Mouse (Mus musculus): ENCODE data around the gene Irf3. TPM values are rescaled to one million over a fixed set of nuclear protein-coding genes. Genes with fewer than 3 reads are reported as not detected.

Gene Irf3
- polyA plus RNA-seq, 1 experiment from 2014 or later, result 89.5 TPM

DNA sequence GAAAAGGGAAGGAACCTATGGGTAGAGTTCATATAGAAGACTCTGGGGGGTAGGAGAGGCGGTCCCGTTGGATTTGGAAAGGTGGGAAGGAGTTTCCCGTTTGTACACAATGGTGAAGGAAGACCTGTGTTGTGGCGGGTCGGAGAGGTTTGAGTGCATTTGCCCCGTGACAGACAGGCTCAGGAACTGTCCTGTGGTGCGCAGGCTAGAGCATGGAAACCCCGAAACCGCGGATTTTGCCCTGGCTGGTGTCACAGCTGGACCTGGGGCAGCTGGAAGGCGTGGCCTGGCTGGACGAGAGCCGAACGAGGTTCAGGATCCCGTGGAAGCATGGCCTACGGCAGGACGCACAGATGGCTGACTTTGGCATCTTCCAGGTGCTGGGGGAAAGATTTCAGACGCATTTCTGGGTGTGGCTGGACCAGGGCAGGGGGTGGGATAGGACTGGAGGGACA, 1.1 kb downstream of the Irf3 start, which contains the start of gene Bcl2l12:
TSS of gene Bcl2l12 (minus strand) at position 212 of the 455 bp plus-strand sequence.
- Histone ChIP-seq H3K4me3 (replicated peaks) (peak within 1 kb of the TSS; percentile 83), H3K4me2 (peak within 1 kb of the TSS; percentile 83), H3K27ac (peak within 1 kb of the TSS; percentile 92), H3K4me1 (peaks cover 20% of the 10 kb centered on the region), H3K9ac (peak within 1 kb of the TSS; percentile 70), H3K27me3 (replicated peaks) (no peaks in the 10 kb centered on the region), H3K36me3 (peaks cover 38% of the 10 kb centered on the region), H3K9me3 (no peaks in the 10 kb centered on the region)
- WGBS, result 0% methylated on average over 18 of the region's 18 CpGs
- no peak for ATAC-seq (ENCODE audit: insufficient read depth, low FRiP score, low read depth)

DNA sequence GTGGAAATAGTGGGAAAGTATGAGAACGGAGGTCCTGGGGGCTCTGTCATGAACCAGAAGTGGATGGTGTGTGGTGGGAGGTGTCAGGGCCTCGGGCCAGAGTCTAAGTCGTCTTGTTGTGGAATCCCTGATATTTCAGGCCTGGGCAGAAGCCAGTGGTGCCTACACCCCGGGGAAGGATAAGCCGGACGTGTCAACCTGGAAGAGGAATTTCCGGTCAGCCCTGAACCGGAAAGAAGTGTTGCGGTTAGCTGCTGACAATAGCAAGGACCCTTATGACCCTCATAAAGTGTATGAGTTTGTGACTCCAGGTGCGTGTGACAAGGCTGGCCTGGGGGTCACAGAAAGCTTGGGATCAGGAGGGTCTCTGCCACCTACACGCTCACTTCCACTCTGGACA, 2.3 kb downstream of the Irf3 start:
- WGBS, result 64% methylated on average over 11 of the region's 11 CpGs
- Histone ChIP-seq H3K4me1 (peaks cover 20% of the 10 kb centered on the region), H3K4me3 (replicated peaks) (no peak overlapping the region), H3K4me2 (0 out of 2 replicates have a peak overlapping the region, but pooled peaks have one; percentile 83), H3K9me3 (no peaks in the 10 kb centered on the region), H3K27me3 (replicated peaks) (no peaks in the 10 kb centered on the region), H3K9ac (no peak overlapping the region), H3K36me3 (peaks cover 47% of the 10 kb centered on the region), H3K27ac (no peak overlapping the region)
- no peak for ATAC-seq (ENCODE audit: insufficient read depth, low FRiP score, low read depth)

DNA sequence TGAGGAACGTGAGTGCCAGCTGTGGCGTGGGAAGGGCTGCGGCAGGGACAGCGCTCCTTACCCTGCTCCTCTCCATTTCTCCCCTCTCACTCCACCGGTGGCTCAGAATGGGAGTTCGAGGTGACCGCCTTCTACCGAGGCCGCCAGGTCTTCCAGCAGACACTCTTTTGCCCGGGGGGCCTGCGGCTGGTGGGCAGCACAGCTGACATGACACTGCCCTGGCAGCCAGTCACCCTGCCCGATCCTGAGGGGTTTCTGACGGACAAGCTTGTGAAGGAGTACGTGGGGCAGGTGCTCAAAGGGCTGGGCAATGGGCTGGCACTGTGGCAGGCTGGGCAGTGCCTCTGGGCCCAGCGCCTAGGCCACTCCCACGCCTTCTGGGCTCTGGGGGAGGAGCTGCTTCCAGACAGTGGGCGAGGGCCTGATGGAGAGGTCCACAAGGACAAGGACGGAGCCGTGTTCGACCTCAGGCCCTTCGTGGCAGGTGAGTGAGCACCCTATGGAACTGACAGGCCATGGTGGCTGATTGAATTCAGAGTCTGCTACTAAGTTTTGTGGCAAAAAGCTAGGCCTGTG, 3.2 kb downstream of the Irf3 start:
- Histone ChIP-seq H3K4me2 (no peak overlapping the region), H3K27me3 (replicated peaks) (no peaks in the 10 kb centered on the region), H3K9me3 (no peaks in the 10 kb centered on the region), H3K27ac (no peak overlapping the region), H3K36me3 (peaks cover 44% of the 10 kb centered on the region), H3K9ac (no peak overlapping the region), H3K4me1 (peaks cover 20% of the 10 kb centered on the region), H3K4me3 (replicated peaks) (no peak overlapping the region)
- whole genome bisulfite sequencing, result 83% methylated on average over 21 of the region's 21 CpGs
- no peak for ATAC-seq (ENCODE audit: insufficient read depth, low FRiP score, low read depth)

DNA sequence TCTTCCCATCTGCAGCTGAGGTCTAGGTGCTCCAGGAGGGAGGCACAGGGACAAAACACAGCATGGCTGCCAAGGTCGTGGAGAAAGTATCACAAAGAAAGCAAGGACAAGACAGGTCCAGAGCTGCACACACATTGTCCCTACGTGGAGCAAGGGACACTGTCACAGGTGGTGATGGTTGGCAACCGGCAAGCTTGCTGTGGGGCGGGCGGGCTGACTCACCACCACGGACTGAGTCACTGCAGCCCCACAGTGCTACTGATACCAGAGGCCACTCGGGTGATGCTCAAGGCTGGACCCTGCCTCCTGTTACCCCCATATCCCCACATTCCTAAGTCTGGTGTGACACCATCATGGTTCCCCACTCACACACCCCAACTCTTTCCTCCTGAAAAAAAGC, 5.0 kb downstream of the Irf3 start:
- no peaks in the 10 kb centered on the region for H3K27me3 ChIP-seq (replicated peaks)
- no peak for ATAC-seq (ENCODE audit: insufficient read depth, low FRiP score, low read depth)
- H3K9ac ChIP-seq, result no peak overlapping the region
- no peak overlapping the region for H3K4me2 ChIP-seq
- peaks cover 9% of the 10 kb centered on the region; the same call in 1 of the 2 replicates for H3K4me1 ChIP-seq
- 78% methylated on average over 7 of the region's 7 CpGs for WGBS
- H3K4me3 ChIP-seq (replicated peaks), result no peak overlapping the region
- no peaks in the 10 kb centered on the region for H3K9me3 ChIP-seq
- no peak overlapping the region for H3K27ac ChIP-seq
- H3K36me3 ChIP-seq, result peaks cover 63% of the 10 kb centered on the region

DNA sequence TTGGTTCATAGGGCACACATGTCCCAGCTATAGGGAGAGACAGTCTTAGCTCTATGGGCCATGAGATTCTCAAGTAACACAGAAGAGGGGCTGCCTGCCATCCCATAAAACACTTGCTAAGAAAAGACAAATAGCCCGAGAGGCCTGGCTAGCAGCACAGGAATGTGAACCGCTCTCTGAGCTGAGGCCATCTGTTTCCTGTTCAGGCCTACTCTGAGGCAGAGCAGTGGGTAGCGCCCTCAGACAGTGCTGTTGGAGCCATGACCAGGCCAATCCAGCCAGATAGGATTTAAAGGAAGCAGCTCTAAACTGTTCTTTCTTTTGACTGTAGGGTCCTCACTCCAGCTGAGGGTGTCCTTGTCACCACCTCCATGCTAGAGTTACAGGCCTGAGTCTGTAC, 7.1 kb downstream of the Irf3 start:
- H3K9me3 ChIP-seq, result no peaks in the 10 kb centered on the region
- WGBS, result 62% methylated on average over 3 of the region's 3 CpGs

DNA sequence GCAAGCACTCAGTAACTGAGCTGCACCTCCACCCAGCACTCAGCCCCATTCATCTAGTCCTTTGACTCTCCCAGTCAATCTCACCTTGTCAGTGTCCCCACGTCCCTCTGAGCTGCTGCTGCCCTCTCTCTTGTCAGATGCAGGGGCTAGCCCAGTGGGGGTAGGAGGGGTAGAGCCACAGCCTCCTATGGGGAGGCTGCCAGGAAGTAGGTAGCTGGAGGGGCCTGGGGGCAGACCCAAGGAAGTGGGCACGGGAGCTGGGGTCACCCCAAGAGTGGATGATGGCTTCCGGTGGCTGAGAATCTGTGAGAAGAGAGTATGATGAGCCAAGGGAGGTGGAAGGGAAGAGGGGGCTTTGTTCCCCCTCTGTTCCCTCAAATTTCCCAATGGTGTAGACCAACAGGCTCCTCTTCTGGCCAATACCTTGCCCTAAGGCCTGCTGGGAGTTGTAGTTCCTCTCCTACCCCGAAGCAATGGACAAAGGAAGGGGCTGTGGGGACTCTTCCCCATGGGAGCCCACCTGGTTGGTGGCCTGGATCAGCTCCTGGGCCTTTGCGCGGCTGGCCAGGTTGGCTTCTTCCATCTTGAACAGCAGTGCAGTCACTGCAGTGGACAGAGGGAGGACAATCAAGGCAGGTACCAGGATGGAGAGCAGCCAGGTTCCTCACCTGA, 8.0 kb downstream of the Irf3 start:
- Histone ChIP-seq H3K9me3 (no peaks in the 10 kb centered on the region), H3K4me2 (no peak overlapping the region)

More for the DNA sequence above, 7.1 kb downstream of the Irf3 start:
- Histone ChIP-seq H3K4me1 (peaks cover 5% of the 10 kb centered on the region; the same call in 1 of the 2 replicates), H3K27ac (no peak overlapping the region), H3K4me2 (no peak overlapping the region), H3K4me3 (replicated peaks) (no peak overlapping the region), H3K27me3 (replicated peaks) (no peaks in the 10 kb centered on the region), H3K36me3 (peaks cover 83% of the 10 kb centered on the region), H3K9ac (no peak overlapping the region)
- ATAC-seq (ENCODE audit: insufficient read depth, low FRiP score, low read depth), result no peak

DNA sequence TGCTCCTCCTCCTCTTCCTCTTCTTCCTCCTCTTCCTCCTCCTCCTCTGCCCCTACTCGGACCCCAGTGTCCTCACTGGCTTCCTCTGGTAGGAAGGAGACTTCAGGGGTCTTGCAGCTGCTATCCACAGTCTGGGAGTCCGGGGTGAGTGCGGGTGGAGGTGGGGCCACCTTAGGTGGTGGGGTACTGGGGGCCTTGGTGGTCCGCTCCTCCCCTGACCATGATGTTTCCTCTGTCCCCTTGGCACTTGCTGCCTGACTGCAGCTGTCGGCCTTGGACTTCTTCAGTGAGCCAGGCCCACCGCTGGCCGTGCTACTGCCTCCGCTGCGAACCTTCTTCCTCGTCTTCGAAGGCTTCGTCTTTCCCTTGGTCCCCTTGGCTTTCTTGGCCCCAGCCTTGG, 9.1 kb downstream of the Irf3 start:
- no peak overlapping the region for H3K9ac ChIP-seq
- WGBS, result 92% methylated on average over 12 of the region's 12 CpGs

More for the DNA sequence above, 8.0 kb downstream of the Irf3 start:
- 0 out of 2 replicates have a peak, but pooled peaks cover 4% of the 10 kb centered on the region for H3K4me1 ChIP-seq
- H3K4me3 ChIP-seq (replicated peaks), result no peak overlapping the region
- no peak overlapping the region for H3K9ac ChIP-seq
- no peak overlapping the region for H3K27ac ChIP-seq
- WGBS, result 85% methylated on average over 6 of the region's 6 CpGs
- no peak for ATAC-seq (ENCODE audit: insufficient read depth, low FRiP score, low read depth)
- no peaks in the 10 kb centered on the region for H3K27me3 ChIP-seq (replicated peaks)
- H3K36me3 ChIP-seq, result peaks cover 84% of the 10 kb centered on the region

DNA sequence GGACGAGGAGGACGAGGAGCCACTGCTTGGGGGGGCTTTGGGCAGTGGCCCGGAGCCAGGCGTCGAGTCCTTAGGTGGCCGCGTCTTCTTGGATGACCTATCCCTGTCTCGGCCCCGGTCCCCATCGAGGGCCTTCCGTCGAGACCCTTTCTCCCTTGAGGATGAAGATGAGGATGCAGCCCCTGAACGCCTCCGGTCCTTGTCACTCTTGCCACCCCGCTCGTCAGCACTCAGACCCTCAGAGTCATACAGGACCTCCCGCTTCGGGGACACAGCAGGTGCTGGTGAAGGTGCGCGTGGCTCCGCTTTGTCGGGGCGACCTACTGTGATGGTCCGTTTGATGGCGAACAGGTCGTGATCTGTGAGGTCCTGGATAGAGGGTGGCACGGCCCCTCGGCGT, 9.7 kb downstream of the Irf3 start:
- H3K4me3 ChIP-seq (replicated peaks), result no peak overlapping the region
- ATAC-seq (ENCODE audit: insufficient read depth, low FRiP score, low read depth), result no peak
- no peaks in the 10 kb centered on the region for H3K27me3 ChIP-seq (replicated peaks)
- no peak overlapping the region for H3K9ac ChIP-seq
- WGBS, result 94% methylated on average over 29 of the region's 29 CpGs
- no peaks in the 10 kb centered on the region for H3K4me1 ChIP-seq
- H3K4me2 ChIP-seq, result no peak overlapping the region
- H3K9me3 ChIP-seq, result no peaks in the 10 kb centered on the region
- H3K36me3 ChIP-seq, result peaks cover 81% of the 10 kb centered on the region
- no peak overlapping the region for H3K27ac ChIP-seq

More for the DNA sequence above, 9.1 kb downstream of the Irf3 start:
- H3K36me3 ChIP-seq, result peaks cover 81% of the 10 kb centered on the region
- no peaks in the 10 kb centered on the region for H3K27me3 ChIP-seq (replicated peaks)
- no peak overlapping the region for H3K4me3 ChIP-seq (replicated peaks)
- no peak overlapping the region for H3K27ac ChIP-seq
- H3K9me3 ChIP-seq, result no peaks in the 10 kb centered on the region
- H3K4me2 ChIP-seq, result no peak overlapping the region
- H3K4me1 ChIP-seq, result no peaks in the 10 kb centered on the region
- ATAC-seq (ENCODE audit: insufficient read depth, low FRiP score, low read depth), result no peak

DNA sequence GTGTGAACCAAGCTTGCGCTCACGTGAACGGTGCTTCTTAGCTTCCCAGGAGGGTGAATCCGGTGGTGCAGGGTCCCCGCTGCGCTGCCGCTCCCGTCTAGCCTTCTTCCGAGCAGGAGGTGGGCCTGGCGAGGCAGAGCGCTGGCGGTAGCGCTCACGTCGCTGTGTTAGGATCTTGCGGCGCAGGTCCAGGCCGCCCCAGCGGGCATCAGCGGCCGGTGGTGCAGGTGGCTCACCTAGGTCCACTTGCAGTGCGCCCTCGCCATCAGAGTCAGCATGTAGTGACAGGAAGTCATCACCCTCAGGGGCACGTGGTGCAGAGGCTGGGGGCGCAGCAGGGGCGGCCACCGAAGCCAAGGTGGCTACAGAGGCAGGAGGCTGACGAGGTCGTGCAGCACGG, 10.4 kb downstream of the Irf3 start:
- H3K9me3 ChIP-seq, result no peaks in the 10 kb centered on the region
- no peaks in the 10 kb centered on the region for H3K4me1 ChIP-seq
- WGBS, result 94% methylated on average over 30 of the region's 30 CpGs
- no peak overlapping the region for H3K27ac ChIP-seq
- no peaks in the 10 kb centered on the region for H3K27me3 ChIP-seq (replicated peaks)
- H3K9ac ChIP-seq, result no peak overlapping the region
- H3K36me3 ChIP-seq, result peaks cover 86% of the 10 kb centered on the region
- no peak overlapping the region for H3K4me3 ChIP-seq (replicated peaks)
- no peak overlapping the region for H3K4me2 ChIP-seq
- no peak for ATAC-seq (ENCODE audit: insufficient read depth, low FRiP score, low read depth)

DNA sequence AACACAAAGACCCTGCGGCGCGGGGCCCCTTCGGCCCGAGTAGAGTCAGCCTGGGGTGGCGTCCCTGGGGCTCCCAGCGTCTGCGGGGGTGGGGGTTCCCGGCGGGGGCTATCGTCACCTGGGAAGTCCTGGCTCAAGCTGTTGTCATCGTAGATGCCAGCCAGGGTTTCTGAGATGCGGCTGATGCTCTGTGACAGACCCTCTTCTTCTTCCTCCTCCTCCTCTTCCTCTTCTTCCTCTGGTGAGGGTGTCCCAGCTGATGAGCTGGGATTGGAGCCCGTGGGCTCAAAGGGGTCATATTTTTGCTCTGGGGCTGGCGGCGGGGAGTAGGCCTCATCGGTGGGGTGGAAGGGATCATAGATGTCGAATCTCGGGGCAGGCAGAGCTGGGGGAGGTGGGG, 11.0 kb downstream of the Irf3 start:
- Histone ChIP-seq H3K9me3 (no peaks in the 10 kb centered on the region), H3K36me3 (peaks cover 88% of the 10 kb centered on the region), H3K27ac (no peak overlapping the region), H3K27me3 (replicated peaks) (no peaks in the 10 kb centered on the region), H3K9ac (no peak overlapping the region), H3K4me2 (no peak overlapping the region), H3K4me3 (replicated peaks) (no peak overlapping the region), H3K4me1 (0 out of 2 replicates have a peak, but pooled peaks cover 3% of the 10 kb centered on the region)
- no peak for ATAC-seq (ENCODE audit: insufficient read depth, low FRiP score, low read depth)
- WGBS, result 93% methylated on average over 19 of the region's 19 CpGs

DNA sequence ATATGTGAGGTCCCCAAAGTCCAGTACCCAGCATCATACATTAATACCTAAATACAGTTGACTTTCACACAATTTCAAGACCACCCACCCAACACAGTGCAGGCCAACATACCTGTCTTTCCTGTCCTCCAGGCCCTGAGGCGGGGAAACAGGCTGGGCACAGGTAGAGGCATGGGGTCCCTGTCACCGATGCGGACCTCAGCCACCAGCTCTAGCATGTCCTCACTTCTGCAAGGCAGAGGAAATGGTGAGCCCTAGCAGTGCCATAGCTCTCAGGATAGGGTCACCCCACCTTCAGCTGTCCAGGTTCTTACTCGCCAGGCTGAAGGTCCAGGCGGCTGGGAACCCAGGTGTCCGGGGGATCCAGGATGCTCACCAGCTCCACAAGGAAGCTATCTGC, 14.6 kb downstream of the Irf3 start:
- no peak overlapping the region for H3K4me3 ChIP-seq (replicated peaks)
- H3K4me2 ChIP-seq, result no peak overlapping the region
- WGBS, result 96% methylated on average over 6 of the region's 6 CpGs
- ATAC-seq (ENCODE audit: insufficient read depth, low FRiP score, low read depth), result no peak
- no peak overlapping the region for H3K9ac ChIP-seq
- no peaks in the 10 kb centered on the region for H3K27me3 ChIP-seq (replicated peaks)
- no peaks in the 10 kb centered on the region for H3K9me3 ChIP-seq
- no peak overlapping the region for H3K27ac ChIP-seq
- peaks cover 60% of the 10 kb centered on the region for H3K36me3 ChIP-seq
- peaks cover 18% of the 10 kb centered on the region for H3K4me1 ChIP-seq

DNA sequence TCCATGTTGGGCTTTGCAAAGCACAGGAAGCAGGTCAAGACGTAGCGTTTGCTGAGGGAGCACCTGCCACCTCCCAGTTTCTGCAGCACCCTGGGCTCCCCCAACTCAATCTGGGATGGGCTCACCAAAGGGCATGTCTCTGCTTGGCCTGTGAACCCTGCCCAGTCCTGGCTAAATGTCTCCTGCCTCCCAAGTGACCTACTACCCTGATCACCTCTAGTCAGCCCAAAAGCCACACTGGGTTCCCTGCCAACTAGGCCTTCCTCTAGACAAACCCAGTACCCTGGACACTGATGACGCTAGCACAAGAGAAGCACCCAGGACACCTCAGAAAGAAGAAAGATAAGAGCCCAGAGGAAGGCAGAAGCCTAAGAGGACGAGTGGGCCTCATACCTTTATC, 15.4 kb downstream of the Irf3 start:
- 82% methylated on average over 4 of the region's 4 CpGs for WGBS
- Histone ChIP-seq H3K27ac (no peak overlapping the region), H3K27me3 (replicated peaks) (no peaks in the 10 kb centered on the region), H3K9ac (no peak overlapping the region), H3K4me2 (no peak overlapping the region), H3K4me3 (replicated peaks) (no peak overlapping the region), H3K36me3 (peaks cover 52% of the 10 kb centered on the region), H3K4me1 (peaks cover 18% of the 10 kb centered on the region), H3K9me3 (no peaks in the 10 kb centered on the region)
- no peak for ATAC-seq (ENCODE audit: insufficient read depth, low FRiP score, low read depth)

Measured in stomach, embryonic 15.5 days (tissue).